Mouse (Mus musculus) heart, adult 2 months (tissue): ENCODE data around the gene Map3k4. TPM values are rescaled to one million over a fixed set of nuclear protein-coding genes. Genes with fewer than 3 reads are reported as not detected.
A peak's percentile ranks its signal among the peaks of the same experiment; 100 is the strongest.

Source experiments
- DNase-seq, 2 experiments: peaks; one replicate each; pipeline ENCODE4 v3.0.0; 2021
- H3K27ac ChIP-seq: fragments of 200-600 bp; 2 replicates; pipeline ENCODE4 v1.8.1; 2022
- H3K27me3 ChIP-seq: fragments of 200-500 bp; 2 replicates; pipeline ENCODE4 v1.6.1; 2012; ENCODE audit warnings: mild to moderate bottlenecking, low read length, inconsistent platforms, mixed read lengths; ENCODE audit not compliant: control insufficient read depth, insufficient read depth
- H3K36me3 ChIP-seq: fragments of 200-500 bp; 2 replicates; pipeline ENCODE4 v1.6.1; 2012; ENCODE audit warnings: low read length, inconsistent platforms; ENCODE audit not compliant: control insufficient read depth, insufficient read depth
- H3K4me1 ChIP-seq: fragments of 200-500 bp; 2 replicates; pipeline ENCODE4 v1.6.1; 2011; ENCODE audit warnings: low read length; ENCODE audit not compliant: control insufficient read depth, insufficient read depth
- H3K4me3 ChIP-seq: fragments of 200-600 bp; 2 replicates; pipeline ENCODE4 v1.8.1; 2022
- H3K79me2 ChIP-seq: fragments of 200-500 bp; replicated peaks from 2 replicates; pipeline ENCODE4 v1.6.1; 2012; ENCODE audit warnings: mild to moderate bottlenecking, inconsistent platforms, low read length, moderate library complexity, mixed read lengths; ENCODE audit not compliant: control insufficient read depth, insufficient read depth
- H3K9ac ChIP-seq: fragments of 200-500 bp; 2 replicates; pipeline ENCODE4 v1.6.1; 2012; ENCODE audit warnings: low read depth, mild to moderate bottlenecking, control low read depth, inconsistent platforms, low read length, mixed read lengths
- CTCF ChIP-seq: fragments of 200-600 bp; IDR thresholded peaks from 2 replicates; pipeline ENCODE4 v1.8.1; 2022; ENCODE audit warnings: antibody characterized with exemption, mild to moderate bottlenecking, moderate library complexity
- EP300 ChIP-seq: fragments of 200-500 bp; IDR thresholded peaks from 2 replicates; pipeline ENCODE4 v1.6.1; 2011; ENCODE audit warnings: low read depth, low read length, control low read depth; ENCODE audit not compliant: insufficient read depth
- POLR2A ChIP-seq: fragments of 200-500 bp; IDR thresholded peaks from 2 replicates; pipeline ENCODE4 v1.6.1; 2011; ENCODE audit warnings: mild to moderate bottlenecking, low read depth, low read length, control low read depth; ENCODE audit not compliant: insufficient read depth
- WGBS: fragments of 180-500 bp; shearing (Covaris S2); methylation state at CpG from one replicate; pipeline ENCODE4 v1.1.7; 2018; 5-methylcytosine and 5-hydroxymethylcytosine counted together
- intact Hi-C: fragments of 180-260 bp; cut with DNase I; formaldehyde crosslinking; loops from one replicate; pipeline ENCODE4 v1.15.1; 2025
- polyA plus RNA-seq: library from polyadenylated mRNA; depleted of rRNA; stranded (reverse); fragments of >200 nt; gene quantifications from 2 replicates; pipeline ENCODE4 v1.2.3, GENCODE M21; 2012
- total RNA-seq, 2 experiments: library from RNA; stranded (reverse); gene quantifications; 2 replicates each; pipeline ENCODE4 v1.2.3; 2021

Map3k4 gene
- total and polyA plus RNA-seq, 3 experiments = 12.2 to 51.3 (median 43.7) TPM

DNA sequence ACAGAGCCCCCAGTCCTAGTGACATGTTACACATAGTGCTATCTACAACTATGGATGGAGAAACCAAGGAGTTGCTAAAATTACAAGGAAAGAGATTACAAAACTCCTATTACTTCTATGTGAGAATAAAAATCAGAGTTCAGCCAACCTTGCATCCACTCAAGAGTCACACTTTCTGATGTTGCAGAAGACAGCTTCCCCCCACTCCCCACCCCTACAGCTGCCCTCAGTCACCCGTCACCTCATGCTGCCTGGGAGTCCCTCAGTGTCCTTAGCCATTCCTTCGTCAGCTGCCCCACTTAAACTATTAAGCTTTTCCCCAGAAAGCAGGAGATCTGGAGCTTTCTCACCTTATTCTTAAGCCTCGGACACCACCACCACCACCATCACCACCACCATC lies 54.3 kb downstream of the Map3k4 start:
- Histone ChIP-seq H3K27ac (no peak overlapping the region), H3K4me1 (peaks cover 7% of the 10 kb centered on the region), H3K79me2 (no peaks in the 10 kb centered on the region; the same call in 1 of the 2 replicates), H3K27me3 (no peaks in the 10 kb centered on the region), H3K9ac (no peak overlapping the region), H3K36me3 (no peaks in the 10 kb centered on the region), H3K4me3 (no peak overlapping the region)
- no peak for DNase-seq
- TF ChIP-seq EP300 (no peak), POLR2A (no peak), CTCF (no peak)
- WGBS = 89% methylated on average over 3 of the region's 3 CpGs
- intact Hi-C loops = no loop called here

DNA sequence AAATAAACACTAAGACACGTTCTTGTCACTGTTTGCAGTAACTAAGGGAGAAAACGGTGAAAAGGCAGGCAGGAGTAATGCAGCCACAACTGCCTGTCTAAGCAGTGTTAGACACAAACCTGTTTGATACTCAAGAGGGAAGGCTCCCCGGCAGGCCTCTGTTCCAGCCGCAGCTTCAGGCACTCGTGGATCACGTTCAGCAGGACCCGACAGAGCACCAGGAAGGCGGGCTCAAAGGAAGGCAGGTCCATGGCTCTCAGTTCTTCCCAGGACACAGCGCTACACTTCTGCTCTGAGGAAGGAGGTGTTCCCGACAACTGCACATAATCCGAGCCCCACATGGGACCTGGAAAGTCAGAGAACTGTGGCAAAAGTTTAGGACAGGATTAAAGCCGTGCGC lies 54.8 kb downstream of the Map3k4 start:
- Histone ChIP-seq H3K79me2 (no peaks in the 10 kb centered on the region; the same call in 1 of the 2 replicates), H3K27me3 (no peaks in the 10 kb centered on the region), H3K27ac (no peak overlapping the region), H3K36me3 (no peaks in the 10 kb centered on the region), H3K9ac (no peak overlapping the region), H3K4me3 (no peak overlapping the region), H3K4me1 (peaks cover 7% of the 10 kb centered on the region)
- 84% methylated on average over 13 of the region's 13 CpGs for WGBS
- TF ChIP-seq EP300 = no peak
- no peak for TF ChIP-seq CTCF
- TF ChIP-seq POLR2A = no peak
- no peak for DNase-seq
- intact Hi-C loops = no loop called here

DNA sequence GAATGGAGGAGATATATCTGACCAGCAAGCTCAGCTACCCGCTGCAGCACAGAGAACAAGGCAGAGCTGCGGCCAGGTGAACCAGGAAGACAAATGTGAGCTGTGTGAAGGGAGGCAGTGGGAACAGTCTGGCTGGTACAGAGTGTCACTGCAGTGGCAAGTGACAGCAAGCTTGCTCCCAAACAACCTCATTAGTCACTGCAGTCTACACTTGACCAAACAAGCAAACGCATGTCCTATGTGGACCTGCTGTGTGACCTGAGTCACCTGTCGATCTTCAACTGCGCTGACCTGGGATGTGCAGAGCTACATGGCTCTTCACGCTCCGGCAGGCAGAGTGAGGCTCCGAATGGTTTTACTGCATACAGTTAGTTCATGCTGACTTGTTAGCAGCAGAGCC lies 55.7 kb downstream of the Map3k4 start:
- Histone ChIP-seq H3K9ac (no peak overlapping the region), H3K4me1 (peaks cover 7% of the 10 kb centered on the region), H3K4me3 (no peak overlapping the region), H3K27me3 (no peaks in the 10 kb centered on the region), H3K79me2 (no peaks in the 10 kb centered on the region; the same call in 1 of the 2 replicates), H3K27ac (no peak overlapping the region), H3K36me3 (no peaks in the 10 kb centered on the region)
- no peak for TF ChIP-seq POLR2A
- TF ChIP-seq EP300 = no peak
- no peak for TF ChIP-seq CTCF
- DNase-seq = no peak
- 98% methylated on average over 8 of the region's 8 CpGs for WGBS
- intact Hi-C loops = no loop called here

DNA sequence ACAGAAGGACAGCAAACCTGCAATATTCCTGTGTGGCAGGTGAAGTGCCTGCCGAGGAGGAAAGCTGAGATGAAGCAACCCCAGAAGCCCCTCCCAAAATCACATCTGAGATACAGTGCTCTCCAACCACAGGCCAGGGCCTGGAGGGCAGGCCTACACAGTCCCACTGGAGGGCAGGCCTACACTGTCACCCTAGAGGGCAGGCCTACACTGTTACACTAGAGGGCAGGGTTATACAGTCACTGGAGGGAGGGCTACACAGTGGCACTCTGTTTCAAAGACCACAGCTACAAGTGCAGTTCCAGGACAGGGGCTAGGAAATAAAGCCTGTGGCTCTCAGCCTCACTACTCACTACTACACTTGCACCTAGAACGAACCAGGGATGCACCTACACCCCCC lies 56.7 kb downstream of the Map3k4 start:
- H3K36me3 ChIP-seq = no peaks in the 10 kb centered on the region
- no peaks in the 10 kb centered on the region; the same call in 1 of the 2 replicates for H3K79me2 ChIP-seq
- no peaks in the 10 kb centered on the region for H3K27me3 ChIP-seq
- intact Hi-C loops = no loop called here
- no peak for DNase-seq
- no peak overlapping the region for H3K9ac ChIP-seq
- TF ChIP-seq POLR2A (no peak), CTCF (peak; percentile 39)
- peaks cover 3% of the 10 kb centered on the region; the same call in 1 of the 2 replicates for H3K4me1 ChIP-seq
- no peak overlapping the region for H3K27ac ChIP-seq
- WGBS = 65% methylated on average over 2 of the region's 2 CpGs
- H3K4me3 ChIP-seq = no peak overlapping the region

DNA sequence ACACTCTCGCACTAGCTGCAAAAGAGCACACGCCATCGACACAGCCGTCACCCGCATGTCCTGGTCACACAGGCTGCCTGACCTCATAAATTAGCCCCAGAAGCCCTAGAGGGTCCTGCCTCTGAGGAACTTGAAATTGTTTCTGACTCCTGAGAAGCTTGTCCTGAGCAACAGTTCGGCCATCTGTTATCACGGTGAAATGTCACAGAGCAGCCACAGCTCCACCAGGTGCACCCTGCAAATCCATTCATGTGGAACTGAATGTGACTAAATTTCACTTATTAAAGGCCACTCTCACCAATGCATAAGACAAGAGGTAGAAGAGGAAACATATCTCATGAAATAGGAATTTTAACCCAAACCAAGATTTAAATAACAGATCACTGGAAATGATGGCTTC lies 57.2 kb downstream of the Map3k4 start:
- no peak overlapping the region for H3K27ac ChIP-seq
- H3K9ac ChIP-seq = no peak overlapping the region
- no peak for TF ChIP-seq EP300
- no peak for TF ChIP-seq CTCF
- no peak for TF ChIP-seq POLR2A
- H3K36me3 ChIP-seq = no peaks in the 10 kb centered on the region
- H3K4me1 ChIP-seq = peaks cover 1% of the 10 kb centered on the region; the same call in 1 of the 2 replicates
- no peak overlapping the region for H3K4me3 ChIP-seq
- no peaks in the 10 kb centered on the region for H3K27me3 ChIP-seq
- WGBS = 93% methylated on average over 7 of the region's 7 CpGs
- intact Hi-C loops = no loop called here
- no peak for DNase-seq
- H3K79me2 ChIP-seq = no peaks in the 10 kb centered on the region; the same call in 1 of the 2 replicates

DNA sequence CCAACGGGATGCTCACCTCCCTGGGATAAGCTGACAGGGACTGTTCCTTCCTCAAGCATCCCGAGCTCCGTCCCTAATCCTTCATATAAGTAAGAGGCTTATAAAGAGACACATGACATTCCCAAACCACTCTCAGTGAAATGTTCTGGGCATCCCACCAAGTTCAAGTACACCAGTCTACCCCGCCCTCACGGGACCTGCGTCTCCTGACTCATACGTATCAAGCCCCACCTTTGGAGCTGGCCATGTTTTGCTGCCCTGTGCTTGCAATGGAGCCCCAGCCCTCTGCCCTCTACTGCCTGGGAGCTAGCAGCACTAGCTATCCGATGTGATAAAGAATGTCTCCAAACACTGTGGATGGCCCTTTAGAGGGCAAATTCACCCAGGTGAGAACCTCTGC lies 58.6 kb downstream of the Map3k4 start:
- WGBS = 63% methylated on average over 8 of the region's 8 CpGs
- no peak overlapping the region for H3K27ac ChIP-seq
- no peaks in the 10 kb centered on the region; the same call in 1 of the 2 replicates for H3K79me2 ChIP-seq
- no peak for TF ChIP-seq CTCF
- TF ChIP-seq EP300 = 0 out of 2 replicates have a peak, but pooled peaks have one; percentile 8
- no peak overlapping the region for H3K4me3 ChIP-seq
- no peaks in the 10 kb centered on the region for H3K36me3 ChIP-seq
- H3K4me1 ChIP-seq = no peaks in the 10 kb centered on the region
- no peak overlapping the region for H3K9ac ChIP-seq
- no peaks in the 10 kb centered on the region for H3K27me3 ChIP-seq
- peak in 1 of 2 experiments; percentile 28 for DNase-seq
- intact Hi-C loops = no loop called here
